In the genomic region with DNA sequence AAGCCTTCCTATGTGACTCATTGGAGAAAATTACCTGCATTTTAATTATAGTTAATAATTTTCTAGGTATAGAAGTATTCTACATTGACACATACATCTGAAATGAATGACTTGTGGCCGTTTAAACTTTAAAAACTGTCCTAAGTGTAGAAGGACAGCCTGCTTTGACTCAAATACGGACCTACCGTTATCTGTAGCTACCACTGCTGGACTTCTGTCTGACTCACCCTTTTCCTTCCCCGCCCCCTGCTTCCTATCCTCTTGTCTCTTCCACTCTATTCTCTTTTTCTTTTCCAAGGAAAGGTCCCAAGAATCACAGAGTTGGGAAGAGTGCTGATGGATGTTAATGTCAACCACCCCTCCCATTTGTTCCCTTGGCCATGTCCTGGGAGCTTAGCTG, we compare ENCODE assay signal across 15 mouse cellular contexts.
"Had no signal": no experiment of that assay in that cellular context is flagged by ENCODE, and none has a peak within 500 bp of the region (broad histone marks: within the 10 kb centered on the region; RNA-seq: fewer than 3 reads in every experiment).

No protein-coding gene starts in this region.

- H3K4me3 ChIP-seq: neural tube, embryonic 15.5 days; stomach, embryonic 15.5 days had no signal

- H3K27ac ChIP-seq: neural tube, embryonic 15.5 days; stomach, embryonic 15.5 days; stomach, postnatal 0 days had no signal

- H3K4me2 ChIP-seq: neural tube, embryonic 15.5 days; stomach, embryonic 15.5 days had no signal

- H3K9me3 ChIP-seq: neural tube, embryonic 15.5 days; stomach, embryonic 15.5 days had no signal

- H3K36me3 ChIP-seq: neural tube, embryonic 15.5 days; stomach, embryonic 15.5 days had no signal

- H3K4me1 ChIP-seq: neural tube, embryonic 15.5 days; stomach, embryonic 15.5 days had no signal

- H3K27me3 ChIP-seq: neural tube, embryonic 15.5 days; stomach, embryonic 15.5 days had no signal

- DNase-seq: retina, postnatal 1 day; right cerebral cortex, adult 18-20 months; right cerebral cortex, postnatal 14 days; right cerebral cortex, postnatal 25 days; right cerebral cortex, postnatal 4 days; spleen, adult 18-20 months; thymus, adult 18-20 months; thymus, adult 2 months; thymus, postnatal 14 days; thymus, postnatal 25 days; thymus, postnatal 36 days; thymus, postnatal 4 days had no signal

- H3K9ac ChIP-seq: neural tube, embryonic 15.5 days; stomach, embryonic 15.5 days had no signal
